Mouse (Mus musculus): ENCODE data around the gene Ccdc167.

GRCm38 (mm10) chr17:29640971-29641370 lies 75.9 kb downstream of the Ccdc167 start:
- TF ChIP-seq POLR2A (IDR thresholded peaks at IDR 0.05; ENCODE audit: control insufficient read depth, low read depth, low read length) (no peak), CTCF (IDR thresholded peaks at IDR 0.05; ENCODE audit: control insufficient read depth, insufficient read depth, insufficient replicate concordance, low read depth, low read length) (no peak)
